Mouse (Mus musculus) brain, embryonic 14.5 days (tissue): ENCODE data around the gene Rita1.

Experiments used
- CTCF ChIP-seq: fragments of 200-500 bp; IDR thresholded peaks from 2 replicates; pipeline ENCODE4 v1.5.1; 2012; ENCODE audit warnings: inconsistent platforms, mild to moderate bottlenecking, moderate library complexity, borderline replicate concordance; ENCODE audit not compliant: insufficient read depth, insufficient read length; ENCODE audit errors: extremely low read depth
- POLR2A ChIP-seq: fragments of 200-500 bp; IDR thresholded peaks from 2 replicates; pipeline ENCODE4 v1.6.1; 2012; ENCODE audit warnings: mild to moderate bottlenecking, inconsistent platforms, borderline replicate concordance; ENCODE audit not compliant: poor library complexity, insufficient read depth, insufficient read length, severe bottlenecking; ENCODE audit errors: extremely low read depth

GRCm38 (mm10) chr5:120579211-120579897 lies 33.0 kb downstream of the Rita1 start:
- no peak for TF ChIP-seq CTCF
- TF ChIP-seq POLR2A, result no peak
